Mouse (Mus musculus): ENCODE data around the gene Palld. TPM values are rescaled to one million over a fixed set of nuclear protein-coding genes. Genes with fewer than 3 reads are reported as not detected.

Palld gene
- total and polyA plus RNA-seq, 3 experiments = 0.87 to 7.1 (median 2.6) TPM

DNA sequence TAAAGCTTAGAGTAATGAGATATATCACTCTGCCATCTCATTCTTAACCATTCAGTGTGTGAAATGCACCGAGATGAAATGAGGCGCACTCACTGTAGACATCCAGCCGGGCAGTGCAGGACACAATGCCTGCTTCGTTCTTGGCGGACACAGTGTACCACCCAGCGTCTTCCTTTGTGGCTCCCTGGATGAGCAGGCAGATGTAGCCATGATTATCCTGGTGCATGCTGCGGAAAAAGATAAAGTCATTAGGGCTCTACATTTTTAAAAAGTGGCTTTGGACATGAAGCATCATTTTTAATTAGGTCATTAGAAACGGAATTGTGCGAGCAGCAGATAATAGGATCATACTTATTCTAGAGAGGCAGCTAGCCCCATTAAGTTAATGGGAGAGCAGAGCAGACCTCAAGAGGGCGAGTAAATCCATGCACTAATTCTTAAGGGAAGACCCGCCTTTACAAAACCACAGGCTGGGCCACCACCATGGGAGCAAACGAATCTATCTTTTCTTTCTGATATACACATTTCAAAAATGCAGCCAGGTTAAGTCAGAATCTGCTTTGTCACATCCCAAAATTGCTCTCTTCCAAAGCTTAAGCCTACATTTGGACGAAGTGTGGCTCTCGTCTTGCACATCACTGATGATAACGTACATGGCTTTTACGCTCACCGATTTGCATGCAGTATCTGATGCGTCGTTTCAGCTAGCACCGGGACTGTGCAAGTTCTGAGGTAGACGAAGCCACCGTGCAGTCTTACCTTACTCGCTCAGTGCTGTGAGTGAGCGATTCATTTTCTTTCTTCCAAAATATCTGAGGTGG, 387.2 kb downstream of the Palld start:
- Histone ChIP-seq H3K36me3 (replicated peaks in 1 of 2; ENCODE audit: control insufficient read depth in 1 of 2, insufficient read depth in 1 of 2, low read length in 1 of 2) (peaks cover 8 to 33% of the 10 kb centered on the region in 2 experiments), H3K4me1 (ENCODE audit: control insufficient read depth in 1 of 2, insufficient read depth in 2 of 2) (peaks cover 3 to 18% of the 10 kb centered on the region in 2 experiments), H3K79me2 (replicated peaks; ENCODE audit: control insufficient read depth, extremely low read depth, insufficient read depth, poor library complexity, severe bottlenecking) (no peaks in the 10 kb centered on the region), H3K4me2 (ENCODE audit: insufficient read depth, low read depth, poor library complexity, severe bottlenecking) (no peak overlapping the region), H3K9ac (ENCODE audit: insufficient read depth, low read depth) (no peak overlapping the region), H3K27me3 (replicated peaks) (no peaks in the 10 kb centered on the region), H3K4me3 (replicated peaks in 1 of 3; ENCODE audit: low read depth in 2 of 3, low read length in 2 of 3, poor library complexity in 1 of 3) (no peak overlapping the region), H3K9me3 (replicated peaks; ENCODE audit: low read length) (no peaks in the 10 kb centered on the region), H3K27ac (ENCODE audit: insufficient read depth, low read depth) (no peak overlapping the region)
- in situ Hi-C loops (cut with MboI; ENCODE audit: low pct_ligation_motif_present, low pct_unique_long_range_greater_than_20kb, low sequenced_read_pairs) (loop anchor here (25.0 kb wide), 3 partner anchors 453 to 1003 kb away; partner anchors contain the start of genes Aadat and Gm10283), dilution Hi-C loops (cut with MboI; ENCODE audit: extremely low pct_ligation_motif_present, extremely low pct_unique_long_range_greater_than_20kb, low sequenced_read_pairs) (no loop called here)
- DNase-seq (ENCODE audit: extremely low read depth) = no peak
- TF ChIP-seq CHD1 (IDR thresholded peaks at IDR 0.05; ENCODE audit: low read depth, low read length) = no peak
- TF ChIP-seq NELFE (IDR thresholded peaks at IDR 0.05; ENCODE audit: low read depth, low read length) = no peak
- TF ChIP-seq BHLHE40 (IDR thresholded peaks at IDR 0.05; ENCODE audit: low read depth, low read length) = no peak
- no peak for TF ChIP-seq IRF4 (IDR thresholded peaks at IDR 0.05; ENCODE audit: low read depth, low read length)
- no peak for TF ChIP-seq ETS1 (conservative IDR thresholded peaks at IDR 0.05; ENCODE audit: low read depth, low read length)
- no peak for TF ChIP-seq RAD21 (IDR thresholded peaks at IDR 0.05; ENCODE audit: low read depth, low read length)

DNA sequence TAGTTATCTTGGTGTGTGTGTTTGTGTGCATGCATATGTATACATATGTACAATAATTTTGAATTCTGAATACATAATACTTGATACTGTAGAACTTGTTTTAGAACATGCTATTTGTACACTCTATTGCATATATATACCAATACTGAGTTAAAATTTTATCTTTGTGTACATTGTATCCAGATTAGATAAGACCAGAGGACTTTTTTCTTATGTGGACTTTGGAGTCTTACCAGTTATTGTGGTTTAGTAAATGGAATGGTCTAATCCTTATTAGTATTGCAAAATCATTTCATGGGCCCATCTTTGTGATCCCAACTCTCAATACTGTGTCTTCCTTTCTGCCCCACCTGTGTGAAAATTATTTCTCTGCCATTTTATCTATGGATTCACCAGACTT, 400.2 kb downstream of the Palld start:
- Histone ChIP-seq H3K79me2 (replicated peaks; ENCODE audit: control insufficient read depth, extremely low read depth, insufficient read depth, poor library complexity, severe bottlenecking) (no peaks in the 10 kb centered on the region), H3K9ac (ENCODE audit: insufficient read depth, low read depth) (no peak overlapping the region), H3K9me3 (replicated peaks; ENCODE audit: low read length) (no peaks in the 10 kb centered on the region), H3K4me3 (replicated peaks in 1 of 3; ENCODE audit: low read depth in 2 of 3, low read length in 2 of 3, poor library complexity in 1 of 3) (no peak overlapping the region), H3K27me3 (replicated peaks) (no peaks in the 10 kb centered on the region), H3K4me1 (ENCODE audit: control insufficient read depth in 1 of 2, insufficient read depth in 2 of 2) (peaks cover 3% of the 10 kb centered on the region in 2 experiments; a peak in 2 of 4 replicates), H3K4me2 (ENCODE audit: insufficient read depth, low read depth, poor library complexity, severe bottlenecking) (no peak overlapping the region), H3K36me3 (replicated peaks in 1 of 2; ENCODE audit: control insufficient read depth in 1 of 2, insufficient read depth in 1 of 2, low read length in 1 of 2) (peaks cover 15 to 55% of the 10 kb centered on the region in 2 experiments), H3K27ac (ENCODE audit: insufficient read depth, low read depth) (no peak overlapping the region)
- dilution Hi-C loops (cut with MboI; ENCODE audit: extremely low pct_ligation_motif_present, extremely low pct_unique_long_range_greater_than_20kb, low sequenced_read_pairs) = no loop called here
- in situ Hi-C loops (cut with MboI; ENCODE audit: low pct_ligation_motif_present, low pct_unique_long_range_greater_than_20kb, low sequenced_read_pairs) = loop anchor here (25.0 kb wide), 3 partner anchors 440 to 990 kb away; partner anchors contain the start of genes Aadat and Gm10283
- no peak for DNase-seq (ENCODE audit: extremely low read depth)
- no peak for TF ChIP-seq MYC (IDR thresholded peaks at IDR 0.05; ENCODE audit: low read depth, low read length)
- TF ChIP-seq USF1 (IDR thresholded peaks at IDR 0.05; ENCODE audit: low read depth, low read length) = no peak
- no peak for TF ChIP-seq ETS1 (conservative IDR thresholded peaks at IDR 0.05; ENCODE audit: low read depth, low read length)
- no peak for TF ChIP-seq KAT2A (IDR thresholded peaks at IDR 0.05; ENCODE audit: insufficient replicate concordance, low read length)
- TF ChIP-seq ELF1 (IDR thresholded peaks at IDR 0.05; ENCODE audit: low read depth, low read length) = no peak
- TF ChIP-seq MAX (IDR thresholded peaks at IDR 0.05; ENCODE audit: low read length) = no peak
- TF ChIP-seq CHD2 (IDR thresholded peaks at IDR 0.05; ENCODE audit: low read length) = no peak
- no peak for TF ChIP-seq SMC3 (IDR thresholded peaks at IDR 0.05; ENCODE audit: low read depth, low read length)
- TF ChIP-seq E2F4 (IDR thresholded peaks at IDR 0.05; ENCODE audit: insufficient replicate concordance, low read depth, low read length) = no peak
- no peak for TF ChIP-seq PAX5 (IDR thresholded peaks at IDR 0.05; ENCODE audit: low read length)
- TF ChIP-seq ZMIZ1 (IDR thresholded peaks at IDR 0.05; ENCODE audit: low read depth, low read length) = no peak
- TF ChIP-seq JUND (conservative IDR thresholded peaks at IDR 0.05; ENCODE audit: low read depth, low read length) = no peak
- no peak for TF ChIP-seq CHD1 (IDR thresholded peaks at IDR 0.05; ENCODE audit: low read depth, low read length)
- no peak for TF ChIP-seq NELFE (IDR thresholded peaks at IDR 0.05; ENCODE audit: low read depth, low read length)
- TF ChIP-seq MEF2A (IDR thresholded peaks at IDR 0.05; ENCODE audit: borderline replicate concordance, low read depth, low read length) = no peak
- no peak for TF ChIP-seq RCOR1 (conservative IDR thresholded peaks at IDR 0.05; ENCODE audit: low read depth, low read length)
